Mouse (Mus musculus): Measurements from ENCODE around the gene Nxph1. TPM values are rescaled to one million over a fixed set of nuclear protein-coding genes. Genes with fewer than 3 reads are reported as not detected.

The Nxph1 gene
- total and polyA plus RNA-seq, 3 experiments = 0.11 TPM; not detected in 2

DNA sequence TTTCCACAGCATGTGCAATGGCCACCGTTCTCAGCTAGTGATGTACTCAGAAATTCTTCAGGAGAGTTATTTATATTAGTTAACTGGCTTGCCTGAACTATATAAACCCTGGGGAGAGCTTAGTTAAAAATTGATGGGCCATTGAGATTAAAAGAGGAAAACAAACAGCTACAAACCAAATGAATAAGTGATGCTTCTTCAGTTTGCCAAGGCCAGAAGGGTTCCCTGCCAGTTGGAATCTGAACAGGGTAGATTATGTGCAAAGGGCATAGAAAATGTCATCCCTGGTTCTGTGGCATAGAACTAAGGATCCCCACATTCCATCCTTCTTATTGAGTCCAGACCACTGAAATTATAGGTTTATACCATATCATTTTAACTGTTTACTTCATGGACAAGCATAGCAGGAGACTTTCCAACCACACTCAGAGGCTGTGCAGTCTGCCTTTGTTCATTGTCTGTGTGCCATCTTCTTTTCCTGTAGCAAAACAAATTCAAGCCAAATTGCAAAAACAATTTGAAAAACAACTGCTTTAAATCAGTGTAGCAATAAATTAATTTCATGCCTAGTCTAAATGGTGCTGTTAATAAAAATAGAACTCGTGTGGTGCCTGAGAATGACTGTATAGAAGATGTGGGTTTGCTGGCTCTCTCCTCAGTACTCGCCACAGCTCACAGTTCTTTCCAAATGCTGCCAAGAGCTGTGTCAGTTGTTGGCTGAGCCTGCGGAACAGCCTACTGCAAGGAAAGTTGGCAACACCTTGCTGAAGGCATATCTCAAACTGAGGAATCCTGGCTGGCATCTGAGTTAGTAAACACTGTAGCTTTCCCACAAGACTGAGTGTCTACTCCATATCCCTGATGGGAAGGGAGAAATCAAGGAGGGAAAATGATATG is 129.8 kb downstream of the Nxph1 start:
- Histone ChIP-seq H3K9me3 (replicated peaks) (no peaks in the 10 kb centered on the region), H3K27me3 (ENCODE audit: insufficient read depth, low read length) (0 out of 2 replicates have a peak, but pooled peaks cover 3% of the 10 kb centered on the region), H3K36me3 (replicated peaks) (no peaks in the 10 kb centered on the region), H3K4me3 (ENCODE audit: low read depth, low read length) (no peak overlapping the region), H3K4me1 (ENCODE audit: insufficient read depth, low read depth, low read length) (no peaks in the 10 kb centered on the region)
- no peak for DNase-seq (ENCODE audit: low spot score)
- no peak for ATAC-seq (ENCODE audit: extremely low read depth, insufficient number of reproducible peaks, low FRiP score, poor library complexity, severe bottlenecking)
- no peak for TF ChIP-seq GATA2 (IDR thresholded peaks at IDR 0.05; ENCODE audit: borderline replicate concordance, low read depth, low read length)
- no peak for TF ChIP-seq TAL1 (conservative IDR thresholded peaks at IDR 0.05; ENCODE audit: low read depth, low read length)
- no peak for TF ChIP-seq GATA1 (IDR thresholded peaks at IDR 0.05; ENCODE audit: borderline replicate concordance, low read length)
- TF ChIP-seq POLR2AphosphoS5 (IDR thresholded peaks at IDR 0.05; ENCODE audit: insufficient replicate concordance, low read depth, low read length) = no peak
- TF ChIP-seq CTCF (IDR thresholded peaks at IDR 0.05; ENCODE audit: low read depth, low read length) = no peak

DNA sequence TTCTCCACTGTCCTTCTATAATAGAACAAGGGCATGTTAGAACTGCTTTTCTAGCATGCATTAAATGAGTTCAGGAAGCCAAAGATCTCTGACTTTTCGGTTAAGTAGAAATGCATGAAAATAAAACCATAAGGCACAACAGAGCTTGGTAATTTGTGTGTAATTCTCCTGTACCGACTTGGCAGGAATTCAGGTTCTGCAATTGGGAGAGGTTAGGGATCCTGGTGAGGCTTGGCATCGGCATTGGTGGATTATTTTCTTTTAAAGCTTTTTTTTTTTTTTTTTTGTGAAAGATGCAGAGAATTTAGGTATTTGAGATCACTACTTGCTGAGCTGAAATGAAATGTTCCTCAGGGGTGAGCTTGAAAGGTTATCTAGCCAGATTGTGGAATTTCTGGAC is 135.6 kb downstream of the Nxph1 start:
- no peak for TF ChIP-seq GATA1 (IDR thresholded peaks at IDR 0.05; ENCODE audit: borderline replicate concordance, low read length)
- ATAC-seq (ENCODE audit: extremely low read depth, insufficient number of reproducible peaks, low FRiP score, poor library complexity, severe bottlenecking) (no peak), DNase-seq (ENCODE audit: low spot score) (no peak)
- Histone ChIP-seq H3K4me3 (ENCODE audit: low read depth, low read length) (no peak overlapping the region), H3K27me3 (ENCODE audit: insufficient read depth, low read length) (no peaks in the 10 kb centered on the region), H3K36me3 (replicated peaks) (no peaks in the 10 kb centered on the region), H3K4me1 (ENCODE audit: insufficient read depth, low read depth, low read length) (no peaks in the 10 kb centered on the region), H3K9me3 (replicated peaks) (no peaks in the 10 kb centered on the region)

DNA sequence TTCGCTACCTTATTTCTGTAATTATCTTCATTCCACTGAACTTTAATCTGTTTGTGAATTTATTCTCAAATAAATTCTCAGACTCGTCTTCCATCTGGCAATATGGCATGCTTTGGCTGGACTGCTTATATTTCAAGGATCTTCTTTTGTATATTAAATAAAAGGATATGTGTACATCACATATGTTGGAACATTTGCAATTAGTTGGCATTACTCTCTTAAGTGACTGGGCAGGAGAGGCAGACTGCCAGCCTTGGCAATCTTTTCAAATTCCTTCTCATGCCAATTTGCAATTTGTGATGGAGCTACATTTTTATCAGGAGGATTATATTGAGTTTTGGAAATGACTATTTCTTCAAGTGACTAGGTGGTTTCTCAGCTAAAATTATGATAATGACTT is 149.1 kb downstream of the Nxph1 start:
- Histone ChIP-seq H3K27me3 (ENCODE audit: insufficient read depth, low read length) (no peaks in the 10 kb centered on the region), H3K9me3 (replicated peaks) (no peaks in the 10 kb centered on the region), H3K4me1 (ENCODE audit: insufficient read depth, low read depth, low read length) (no peaks in the 10 kb centered on the region), H3K4me3 (ENCODE audit: low read depth, low read length) (no peak overlapping the region), H3K36me3 (replicated peaks) (no peaks in the 10 kb centered on the region)
- TF ChIP-seq CTCF (IDR thresholded peaks at IDR 0.05; ENCODE audit: low read depth, low read length) (no peak), GATA2 (IDR thresholded peaks at IDR 0.05; ENCODE audit: borderline replicate concordance, low read depth, low read length) (no peak), TAL1 (conservative IDR thresholded peaks at IDR 0.05; ENCODE audit: low read depth, low read length) (no peak), POLR2AphosphoS5 (IDR thresholded peaks at IDR 0.05; ENCODE audit: insufficient replicate concordance, low read depth, low read length) (no peak), GATA1 (IDR thresholded peaks at IDR 0.05; ENCODE audit: borderline replicate concordance, low read length) (no peak)
- no peak for ATAC-seq (ENCODE audit: extremely low read depth, insufficient number of reproducible peaks, low FRiP score, poor library complexity, severe bottlenecking)
- DNase-seq (ENCODE audit: low spot score) = no peak

DNA sequence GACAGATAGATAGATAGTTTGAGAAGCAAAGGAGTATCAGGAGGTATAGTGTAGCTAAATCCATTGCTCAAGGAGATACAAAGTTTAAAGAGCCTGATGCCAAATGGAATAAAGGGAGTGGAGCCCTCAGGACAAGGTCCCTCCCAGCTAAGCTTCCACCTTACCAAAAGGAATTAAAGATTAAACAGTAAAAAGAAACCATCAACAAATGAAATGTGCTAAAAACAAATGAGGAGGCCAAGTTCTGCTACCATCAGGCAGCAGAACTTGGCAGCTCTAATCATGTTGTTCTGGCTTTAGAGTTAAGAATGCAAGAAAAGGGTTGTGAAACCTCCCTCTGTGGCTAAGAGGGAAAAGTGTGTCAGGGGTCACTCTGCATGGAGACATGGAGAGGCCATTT is 159.1 kb downstream of the Nxph1 start:
- Histone ChIP-seq H3K9me3 (replicated peaks) (no peaks in the 10 kb centered on the region), H3K4me1 (ENCODE audit: insufficient read depth, low read depth, low read length) (no peaks in the 10 kb centered on the region), H3K27me3 (ENCODE audit: insufficient read depth, low read length) (no peaks in the 10 kb centered on the region), H3K36me3 (replicated peaks) (no peaks in the 10 kb centered on the region), H3K4me3 (ENCODE audit: low read depth, low read length) (no peak overlapping the region)
- ATAC-seq (ENCODE audit: extremely low read depth, insufficient number of reproducible peaks, low FRiP score, poor library complexity, severe bottlenecking) = no peak
- DNase-seq (ENCODE audit: low spot score) = no peak
- TF ChIP-seq GATA2 (IDR thresholded peaks at IDR 0.05; ENCODE audit: borderline replicate concordance, low read depth, low read length) (no peak), GATA1 (IDR thresholded peaks at IDR 0.05; ENCODE audit: borderline replicate concordance, low read length) (no peak), POLR2AphosphoS5 (IDR thresholded peaks at IDR 0.05; ENCODE audit: insufficient replicate concordance, low read depth, low read length) (no peak), CTCF (IDR thresholded peaks at IDR 0.05; ENCODE audit: low read depth, low read length) (no peak), TAL1 (conservative IDR thresholded peaks at IDR 0.05; ENCODE audit: low read depth, low read length) (no peak)

DNA sequence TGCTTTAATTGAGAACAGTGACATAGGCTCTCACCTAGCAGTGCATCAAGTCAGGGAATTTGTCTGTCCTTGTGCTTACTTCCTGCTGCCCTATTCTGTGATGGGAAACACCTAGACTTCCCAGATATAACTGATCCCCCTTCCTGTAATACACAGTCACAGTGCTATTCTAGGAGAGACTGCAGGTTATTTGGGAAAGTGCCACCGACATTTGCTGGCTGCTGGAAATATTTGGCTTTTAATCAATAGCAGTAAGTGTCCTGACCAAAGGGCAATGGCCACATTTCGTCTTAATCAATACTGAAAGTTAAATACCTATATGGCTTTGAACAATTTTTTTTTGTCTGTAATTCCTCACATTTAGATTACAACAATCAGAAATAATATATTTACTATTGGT is 170.9 kb downstream of the Nxph1 start:
- H3K36me3 ChIP-seq (replicated peaks) = no peaks in the 10 kb centered on the region
- TF ChIP-seq TAL1 (conservative IDR thresholded peaks at IDR 0.05; ENCODE audit: low read depth, low read length) (no peak), CTCF (IDR thresholded peaks at IDR 0.05; ENCODE audit: low read depth, low read length) (no peak), GATA1 (IDR thresholded peaks at IDR 0.05; ENCODE audit: borderline replicate concordance, low read length) (no peak), POLR2AphosphoS5 (IDR thresholded peaks at IDR 0.05; ENCODE audit: insufficient replicate concordance, low read depth, low read length) (no peak), GATA2 (IDR thresholded peaks at IDR 0.05; ENCODE audit: borderline replicate concordance, low read depth, low read length) (no peak)
- no peaks in the 10 kb centered on the region; the same call in 1 of the 2 replicates for H3K27me3 ChIP-seq (ENCODE audit: insufficient read depth, low read length)
- H3K4me3 ChIP-seq (ENCODE audit: low read depth, low read length) = no peak overlapping the region
- DNase-seq (ENCODE audit: low spot score) (no peak), ATAC-seq (ENCODE audit: extremely low read depth, insufficient number of reproducible peaks, low FRiP score, poor library complexity, severe bottlenecking) (no peak)
- no peaks in the 10 kb centered on the region for H3K4me1 ChIP-seq (ENCODE audit: insufficient read depth, low read depth, low read length)
- no peaks in the 10 kb centered on the region for H3K9me3 ChIP-seq (replicated peaks)

DNA sequence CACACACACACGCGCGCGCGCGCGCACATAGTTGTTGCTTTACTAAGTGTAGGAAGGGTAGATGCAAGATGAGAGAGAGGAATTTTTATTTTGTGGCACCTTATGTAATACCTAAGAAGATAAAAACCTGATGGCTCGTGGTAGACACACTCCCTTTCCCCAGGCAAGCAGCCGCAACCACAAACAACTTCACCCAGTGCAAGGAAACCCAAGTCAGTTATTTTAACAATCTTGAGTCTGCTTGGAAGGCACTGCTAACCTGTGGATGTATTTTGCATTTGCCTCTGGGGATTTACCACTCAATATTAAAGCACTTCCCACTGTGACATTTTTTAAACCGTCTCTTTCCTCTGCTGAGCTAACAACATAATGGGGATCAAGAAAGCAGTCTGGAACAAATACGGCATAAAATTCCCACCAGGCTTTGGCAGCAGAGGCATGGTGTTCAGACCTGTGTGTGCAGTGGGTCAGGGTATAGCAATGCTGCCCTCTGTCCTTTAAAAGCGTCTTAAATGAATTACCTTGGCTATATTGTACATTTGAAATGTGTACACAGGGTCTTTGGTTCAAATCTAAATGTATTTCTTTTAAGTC is 176.2 kb downstream of the Nxph1 start:
- no peak overlapping the region for H3K4me3 ChIP-seq (ENCODE audit: low read depth, low read length)
- no peaks in the 10 kb centered on the region for H3K36me3 ChIP-seq (replicated peaks)
- ATAC-seq (ENCODE audit: extremely low read depth, insufficient number of reproducible peaks, low FRiP score, poor library complexity, severe bottlenecking) (no peak), DNase-seq (ENCODE audit: low spot score) (no peak)
- H3K27me3 ChIP-seq (ENCODE audit: insufficient read depth, low read length) = no peaks in the 10 kb centered on the region
- H3K4me1 ChIP-seq (ENCODE audit: insufficient read depth, low read depth, low read length) = no peaks in the 10 kb centered on the region
- TF ChIP-seq TAL1 (conservative IDR thresholded peaks at IDR 0.05; ENCODE audit: low read depth, low read length) = no peak
- TF ChIP-seq CTCF (IDR thresholded peaks at IDR 0.05; ENCODE audit: low read depth, low read length) = no peak
- no peak for TF ChIP-seq POLR2AphosphoS5 (IDR thresholded peaks at IDR 0.05; ENCODE audit: insufficient replicate concordance, low read depth, low read length)
- TF ChIP-seq GATA2 (IDR thresholded peaks at IDR 0.05; ENCODE audit: borderline replicate concordance, low read depth, low read length) = no peak
- no peak for TF ChIP-seq GATA1 (IDR thresholded peaks at IDR 0.05; ENCODE audit: borderline replicate concordance, low read length)
- H3K9me3 ChIP-seq (replicated peaks) = no peaks in the 10 kb centered on the region

Data from G1E (cell line).